Mouse (Mus musculus) embryonic facial prominence, embryonic 12.5 days (tissue): ENCODE measurements around the gene Spic. TPM values are rescaled to one million over a fixed set of nuclear protein-coding genes. Genes with fewer than 3 reads are reported as not detected.

ENCODE experiments used
- ATAC-seq: fragments of 200-750 bp; cut with Nextera tagmentation; 2 replicates; pipeline ENCODE4 v1.8.0; 2017; ENCODE audit not compliant: insufficient number of reproducible peaks, insufficient read depth, low FRiP score, low TSS enrichment
- H3K27ac ChIP-seq: fragments of 300-500 bp; sonication (generic); 2 replicates; pipeline ENCODE4 v1.5.1; 2016; ENCODE audit warnings: mild to moderate bottlenecking
- H3K27me3 ChIP-seq: fragments of 300-500 bp; sonication (generic); 2 replicates; pipeline ENCODE4 v1.6.1; 2016; ENCODE audit warnings: mild to moderate bottlenecking, moderate library complexity
- H3K36me3 ChIP-seq: fragments of 300-500 bp; sonication (generic); 2 replicates; pipeline ENCODE4 v1.6.1; 2016; ENCODE audit warnings: mild to moderate bottlenecking
- H3K4me1 ChIP-seq: fragments of 300-500 bp; sonication (generic); 2 replicates; pipeline ENCODE4 v1.6.1; 2016
- H3K4me2 ChIP-seq: fragments of 300-500 bp; sonication (generic); replicated peaks from 2 replicates; pipeline ENCODE4 v1.6.1; 2016; ENCODE audit warnings: mild to moderate bottlenecking, moderate library complexity
- H3K4me3 ChIP-seq: fragments of 300-500 bp; sonication (generic); 2 replicates; pipeline ENCODE4 v1.5.1; 2016; ENCODE audit warnings: mild to moderate bottlenecking
- H3K9ac ChIP-seq: fragments of 300-500 bp; sonication (generic); 2 replicates; pipeline ENCODE4 v1.6.1; 2016; ENCODE audit warnings: mild to moderate bottlenecking, moderate library complexity
- H3K9me3 ChIP-seq: fragments of 300-500 bp; sonication (generic); 2 replicates; pipeline ENCODE4 v1.6.1; 2016; ENCODE audit warnings: mild to moderate bottlenecking, moderate library complexity
- WGBS: fragments of 180-500 bp; shearing (Covaris S2); methylation state at CpG from one replicate; pipeline ENCODE4 v1.1.7; 2016; 5-methylcytosine and 5-hydroxymethylcytosine counted together
- polyA plus RNA-seq: library from polyadenylated mRNA; unstranded; fragments of >200 nt; fragmentation: Nextera tagmentation; extraction: Ambion mirVana; gene quantifications from 2 replicates; pipeline ENCODE4 v1.2.1, GENCODE M21; 2016

Gene Spic
- polyA plus RNA-seq, 1 experiment from 2014 or later = 0.19 TPM

- no peak for ATAC-seq
- H3K27me3 ChIP-seq = no peaks in the 10 kb centered on the region
Observed at GRCm38 (mm10) chr10:88630663-88631329, 54.0 kb downstream of the Spic start.

GRCm38 (mm10) chr10:88627052-88627451, 57.8 kb downstream of the Spic start:
- WGBS = 64% methylated on average over 4 of the region's 4 CpGs
- Histone ChIP-seq H3K9ac (no peak overlapping the region), H3K4me3 (no peak overlapping the region), H3K9me3 (no peaks in the 10 kb centered on the region), H3K4me2 (no peak overlapping the region), H3K36me3 (no peaks in the 10 kb centered on the region), H3K4me1 (no peaks in the 10 kb centered on the region), H3K27me3 (no peaks in the 10 kb centered on the region), H3K27ac (no peak overlapping the region)
- ATAC-seq = 0 out of 2 replicates have a peak, but pooled peaks have one; percentile 47

More at GRCm38 (mm10) chr10:88630663-88631329, 54.0 kb downstream of the Spic start:
- no peak overlapping the region for H3K9ac ChIP-seq
- no peak overlapping the region for H3K4me2 ChIP-seq
- H3K4me3 ChIP-seq = no peak overlapping the region
- no peaks in the 10 kb centered on the region for H3K9me3 ChIP-seq
- H3K4me1 ChIP-seq = no peaks in the 10 kb centered on the region
- H3K36me3 ChIP-seq = no peaks in the 10 kb centered on the region
- H3K27ac ChIP-seq = no peak overlapping the region
- 84% methylated on average over 2 of the region's 2 CpGs for WGBS

GRCm38 (mm10) chr10:88626176-88626575, 58.6 kb downstream of the Spic start:
- Histone ChIP-seq H3K27ac (no peak overlapping the region), H3K9me3 (no peaks in the 10 kb centered on the region), H3K4me3 (no peak overlapping the region), H3K36me3 (no peaks in the 10 kb centered on the region), H3K27me3 (no peaks in the 10 kb centered on the region), H3K4me2 (no peak overlapping the region), H3K9ac (no peak overlapping the region), H3K4me1 (no peaks in the 10 kb centered on the region)
- 63% methylated on average over 3 of the region's 3 CpGs for WGBS
- no peak for ATAC-seq

Other genes starting within 250 kb of the Spic start
- gene Sycp3, start 225.4 kb downstream of the Spic start, polyA plus RNA-seq = 0.33 and 0.34 TPM in 2 replicates
- gene Chpt1, start 180.9 kb downstream of the Spic start, polyA plus RNA-seq = 27.9 and 30.8 TPM in 2 replicates
- gene Mybpc1, start 79.9 kb downstream of the Spic start, polyA plus RNA-seq = 7.5 and 10.9 TPM in 2 replicates
- gene Arl1, start 45.8 kb upstream of the Spic start, polyA plus RNA-seq = 173 and 187 TPM in 2 replicates
- 24.0 and 25.0 TPM in 2 replicates for gene Utp20, start 141.8 kb upstream of the Spic start, polyA plus RNA-seq
- gene Slc5a8, start 201.0 kb upstream of the Spic start, polyA plus RNA-seq = 0.08 and 0.09 TPM in 2 replicates